ENCODE assay signal across 8 mouse cellular contexts in genomic region chr4:136206943-136207342, GRCm38 (mm10). TPM values are rescaled to one million over a fixed set of nuclear protein-coding genes. Genes with fewer than 3 reads are reported as not detected.
DNase-seq lines count a peak whose midpoint lies in the region; ATAC-seq and TF ChIP-seq lines count a peak whose summit lies in the region.

No protein-coding gene starts in this region.

- no peaks in the 10 kb centered on the region for H3K27me3 ChIP-seq in kidney, postnatal 0 days (ENCODE audit: insufficient read depth, low read length)
- H3K27me3 ChIP-seq in midbrain, embryonic 11.5 days (ENCODE audit: control insufficient read depth, insufficient read depth, low read length): no peaks in the 10 kb centered on the region

- 10% methylated on average over 6 of the region's 6 CpGs for WGBS in kidney, postnatal 0 days
- WGBS in midbrain, embryonic 11.5 days: 1% methylated on average over 6 of the region's 6 CpGs

- H3K27ac ChIP-seq in kidney, postnatal 0 days: no peak overlapping the region
- peak overlapping the region; percentile 1; the same call in 1 of the 2 replicates for H3K27ac ChIP-seq in brown adipose tissue, adult 24 weeks (replicated peaks; ENCODE audit: low read depth, low read length)
- no peak overlapping the region for H3K27ac ChIP-seq in midbrain, embryonic 11.5 days (ENCODE audit: low read depth, low read length)

- no peak for ATAC-seq in kidney, postnatal 0 days (replicated peaks; ENCODE audit: low FRiP score, low read depth)
- no peak for ATAC-seq in midbrain, embryonic 11.5 days (ENCODE audit: low FRiP score)

- no peak for DNase-seq in kidney, postnatal 0 days (ENCODE audit: low spot score)
- no peak for DNase-seq in kidney, adult 8-10 months
- peak; percentile 42 for DNase-seq in heart, postnatal 4 days
- DNase-seq in midbrain, embryonic 11.5 days (ENCODE audit: low spot score, missing footprints): no peak
- DNase-seq in left cerebral cortex, postnatal 14 days (ENCODE audit: low spot score in 2 of 2): no peak
- no peak for DNase-seq in layer of hippocampus, postnatal 25 days (ENCODE audit: extremely low spot score in 1 of 2, low spot score in 1 of 2)
- DNase-seq in layer of hippocampus, postnatal 10 days (ENCODE audit: low spot score in 2 of 2): no peak

- peak overlapping the region; percentile 99 for H3K4me2 ChIP-seq in kidney, postnatal 0 days (ENCODE audit: low read length)
- peak overlapping the region; percentile 98 for H3K4me2 ChIP-seq in midbrain, embryonic 11.5 days

- H3K4me3 ChIP-seq in kidney, postnatal 0 days (replicated peaks; ENCODE audit: low read depth, low read length): peak overlapping the region; percentile 49
- H3K4me3 ChIP-seq in brown adipose tissue, adult 24 weeks (ENCODE audit: insufficient read depth, low read depth, low read length): peak overlapping the region; percentile 58
- peak overlapping the region; percentile 54 for H3K4me3 ChIP-seq in midbrain, embryonic 11.5 days (ENCODE audit: low read depth, low read length)

- H3K9ac ChIP-seq in kidney, postnatal 0 days (ENCODE audit: low read depth, low read length): peak overlapping the region; percentile 73
- H3K9ac ChIP-seq in midbrain, embryonic 11.5 days (ENCODE audit: low read length): peak overlapping the region; percentile 74

- intact Hi-C loops in left cerebral cortex, postnatal 14 days (cut with DNase I): no loop called here

- TF ChIP-seq CTCF in kidney, postnatal 0 days (IDR thresholded peaks at IDR 0.05; ENCODE audit: low read depth): no peak

- no peaks in the 10 kb centered on the region for H3K36me3 ChIP-seq in kidney, postnatal 0 days (ENCODE audit: insufficient read depth, low read length)
- H3K36me3 ChIP-seq in midbrain, embryonic 11.5 days (ENCODE audit: control insufficient read depth, insufficient read depth, low read length): no peaks in the 10 kb centered on the region

- H3K9me3 ChIP-seq in kidney, postnatal 0 days (replicated peaks; ENCODE audit: low read length): no peaks in the 10 kb centered on the region
- no peaks in the 10 kb centered on the region for H3K9me3 ChIP-seq in midbrain, embryonic 11.5 days (ENCODE audit: control insufficient read depth, low read length)

- peaks cover 8% of the 10 kb centered on the region; the same call in 1 of the 2 replicates for H3K4me1 ChIP-seq in kidney, postnatal 0 days (replicated peaks; ENCODE audit: insufficient read depth, low read length)
- no peaks in the 10 kb centered on the region for H3K4me1 ChIP-seq in brown adipose tissue, adult 24 weeks (ENCODE audit: control insufficient read depth, insufficient read depth, insufficient read length, low read length)
- H3K4me1 ChIP-seq in midbrain, embryonic 11.5 days (ENCODE audit: control insufficient read depth, insufficient read depth, low read length): peaks cover 14% of the 10 kb centered on the region

RNA-seq across cellular contexts. Expression of gene Asap3, which starts 0.8 kb away (rescaled TPM):
- 2.7 and 3.0 TPM in 2 replicates for polyA plus RNA-seq in kidney, postnatal 0 days (2015; fragmentation: Nextera tagmentation; extraction: Ambion mirVana)
- 1.0 and 1.2 TPM in 2 replicates for polyA plus RNA-seq in brown adipose tissue, adult 24 weeks (2012; ENCODE audit: insufficient read depth, insufficient read length, missing spikeins)
- total RNA-seq in heart, postnatal 4 days (2021): 1 to 10 TPM; 3.3 to 3.7 TPM
- polyA plus RNA-seq in midbrain, embryonic 11.5 days (2014; fragmentation: Nextera tagmentation; extraction: Ambion mirVana): 2.8 and 3.2 TPM in 2 replicates
- 1 to 10 TPM; 3.9 to 4.2 TPM for total RNA-seq in left cerebral cortex, postnatal 14 days (2021)
- 1 to 10 TPM; 2.7 to 4.3 TPM for total RNA-seq in layer of hippocampus, postnatal 25 days (2021)
- total RNA-seq in layer of hippocampus, postnatal 10 days (2021): 1 to 10 TPM; 5.1 to 5.6 TPM

RNA-seq across cellular contexts. Expression of gene E2f2, which starts 34.7 kb away (rescaled TPM):
- 3.2 and 3.8 TPM in 2 replicates for polyA plus RNA-seq in kidney, postnatal 0 days (2015; fragmentation: Nextera tagmentation; extraction: Ambion mirVana)
- 2.9 and 6.4 TPM in 2 replicates for polyA plus RNA-seq in brown adipose tissue, adult 24 weeks (2012; ENCODE audit: insufficient read depth, insufficient read length, missing spikeins)
- 1 to 10 TPM; 5.8 to 9.7 TPM for total RNA-seq in heart, postnatal 4 days (2021)
- 6.8 and 8.0 TPM in 2 replicates for polyA plus RNA-seq in midbrain, embryonic 11.5 days (2014; fragmentation: Nextera tagmentation; extraction: Ambion mirVana)
- under 1 TPM; 0.90 to 0.93 TPM for total RNA-seq in left cerebral cortex, postnatal 14 days (2021)
- total RNA-seq in layer of hippocampus, postnatal 25 days (2021): 1 to 10 TPM in 1 of 2 experiments, under 1 TPM in 1; 0.59 to 1.2 TPM
- total RNA-seq in layer of hippocampus, postnatal 10 days (2021): 1 to 10 TPM; 1.1 to 2.3 TPM

RNA-seq across cellular contexts. Expression of gene Tcea3, which starts 40.6 kb away (rescaled TPM):
- 11.2 and 12.3 TPM in 2 replicates for polyA plus RNA-seq in kidney, postnatal 0 days (2015; fragmentation: Nextera tagmentation; extraction: Ambion mirVana)
- polyA plus RNA-seq in brown adipose tissue, adult 24 weeks (2012; ENCODE audit: insufficient read depth, insufficient read length, missing spikeins): 10.3 and 11.6 TPM in 2 replicates
- 10 to 100 TPM; 55.2 to 56.7 TPM for total RNA-seq in heart, postnatal 4 days (2021)
- 1.5 and 1.7 TPM in 2 replicates for polyA plus RNA-seq in midbrain, embryonic 11.5 days (2014; fragmentation: Nextera tagmentation; extraction: Ambion mirVana)
- under 1 TPM in 1 of 2 experiments, not detected in 1; 0.61 TPM for total RNA-seq in left cerebral cortex, postnatal 14 days (2021)
- under 1 TPM in 1 of 2 experiments, not detected in 1; 0.52 TPM for total RNA-seq in layer of hippocampus, postnatal 25 days (2021)
- total RNA-seq in layer of hippocampus, postnatal 10 days (2021): under 1 TPM; 0.55 to 0.89 TPM

Comparison
In these comparisons a context has a peak if more than half of its experiments do, and no peak if none do; other contexts are left out.
1. RNA of gene Tcea3, which starts 40.6 kb away (total RNA-seq): 55.2 to 56.7 TPM in heart, postnatal 4 days; 0.55 to 0.89 TPM in layer of hippocampus, postnatal 10 days, 0.61 TPM in left cerebral cortex, postnatal 14 days and 0.52 TPM in layer of hippocampus, postnatal 25 days; every median in the first group is over 10 times any median in the second.
2. Peak in every context shown above with its lines, with median percentiles within 50 percentile points of each other: H3K4me3 ChIP-seq.